Mouse (Mus musculus): ENCODE data around the gene Cbr4. TPM values are rescaled to one million over a fixed set of nuclear protein-coding genes. Genes with fewer than 3 reads are reported as not detected.
A peak's percentile ranks its signal among the peaks of the same experiment; 100 is the strongest.

Cbr4 gene
- total RNA-seq, 2 experiments from 2014 or later, result 24.8 to 25.8 TPM

GRCm38 (mm10) chr8:61486923-61487529 lies 508 bp upstream of the Cbr4 start:
- no peak for DNase-seq (ENCODE audit: low spot score in 2 of 2)

- no peak for DNase-seq (ENCODE audit: low spot score in 2 of 2)
Measured at GRCm38 (mm10) chr8:61488631-61489030, 1.1 kb downstream of the Cbr4 start.

GRCm38 (mm10) chr8:61497110-61497509 lies 9.6 kb downstream of the Cbr4 start:
- DNase-seq (ENCODE audit: low spot score in 2 of 2), result no peak

GRCm38 (mm10) chr8:61499035-61499434 lies 11.5 kb downstream of the Cbr4 start:
- DNase-seq (ENCODE audit: low spot score in 2 of 2), result peak in 1 of 2 experiments; percentile 43

GRCm38 (mm10) chr8:61500914-61501313 lies 13.4 kb downstream of the Cbr4 start:
- no peak for DNase-seq (ENCODE audit: low spot score in 2 of 2)

- no peak for DNase-seq (ENCODE audit: low spot score in 2 of 2)
Measured at GRCm38 (mm10) chr8:61502277-61502676, 14.7 kb downstream of the Cbr4 start.

- DNase-seq (ENCODE audit: low spot score in 2 of 2), result no peak
Measured at GRCm38 (mm10) chr8:61515110-61515930, 27.8 kb downstream of the Cbr4 start.

- DNase-seq (ENCODE audit: low spot score in 2 of 2), result peak; percentile 93 to 95
Measured at GRCm38 (mm10) chr8:61515931-61516744, 28.6 kb downstream of the Cbr4 start.

GRCm38 (mm10) chr8:61516745-61517501 lies 29.4 kb downstream of the Cbr4 start:
- no peak for DNase-seq (ENCODE audit: low spot score in 2 of 2)

GRCm38 (mm10) chr8:61517502-61518185 lies 30.1 kb downstream of the Cbr4 start:
- DNase-seq (ENCODE audit: low spot score in 2 of 2), result no peak

GRCm38 (mm10) chr8:61522132-61522531 lies 34.6 kb downstream of the Cbr4 start:
- peak; percentile 66 to 74 for DNase-seq (ENCODE audit: low spot score in 2 of 2)

- no peak for DNase-seq (ENCODE audit: low spot score in 2 of 2)
Measured at GRCm38 (mm10) chr8:61527037-61527436, 39.5 kb downstream of the Cbr4 start.

- no peak for DNase-seq (ENCODE audit: low spot score in 2 of 2)
Measured at GRCm38 (mm10) chr8:61528197-61528596, 40.7 kb downstream of the Cbr4 start.

GRCm38 (mm10) chr8:61528642-61529041 lies 41.1 kb downstream of the Cbr4 start:
- no peak for DNase-seq (ENCODE audit: low spot score in 2 of 2)

GRCm38 (mm10) chr8:61531944-61532795 lies 44.6 kb downstream of the Cbr4 start:
- peak in 1 of 2 experiments; percentile 35 for DNase-seq (ENCODE audit: low spot score in 2 of 2)

- DNase-seq (ENCODE audit: low spot score in 2 of 2), result no peak
Measured at GRCm38 (mm10) chr8:61532831-61533230, 45.3 kb downstream of the Cbr4 start.

- DNase-seq (ENCODE audit: low spot score in 2 of 2), result no peak
Measured at GRCm38 (mm10) chr8:61533356-61533926, 45.9 kb downstream of the Cbr4 start.

- DNase-seq (ENCODE audit: low spot score in 2 of 2), result no peak
Measured at GRCm38 (mm10) chr8:61535472-61535871, 47.9 kb downstream of the Cbr4 start.

GRCm38 (mm10) chr8:61537471-61537870 lies 49.9 kb downstream of the Cbr4 start:
- no peak for DNase-seq (ENCODE audit: low spot score in 2 of 2)

All from layer of hippocampus, postnatal 10 days (tissue).